Mouse (Mus musculus): Measurements from ENCODE around the gene Cfi. TPM values are rescaled to one million over a fixed set of nuclear protein-coding genes. Genes with fewer than 3 reads are reported as not detected.

Cfi gene
- total RNA-seq, 2 experiments from 2014 or later, result not detected

Other genes starting within 250 kb of the Cfi start
- gene Egf, start 80.6 kb upstream of the Cfi start, total RNA-seq (2021), result 1 to 10 TPM; 1.5 to 2.4 TPM
- not detected for gene Lrit3, start 31.9 kb upstream of the Cfi start, total RNA-seq (2021)
- gene Rrh, start 13.3 kb upstream of the Cfi start, total RNA-seq (2021), result under 1 TPM; 0.62 to 0.93 TPM
- gene Gar1, start 4.5 kb upstream of the Cfi start, total RNA-seq (2021), result 10 to 100 TPM; 45.3 to 50.9 TPM
- gene Pla2g12a, start 42.7 kb downstream of the Cfi start, total RNA-seq (2021), result 10 to 100 TPM; 21.4 to 23.6 TPM
- gene Casp6, start 65.5 kb downstream of the Cfi start, total RNA-seq (2021), result 1 to 10 TPM; 7.5 to 7.6 TPM
- 1 to 10 TPM; 4.7 to 5.9 TPM for gene Mcub, start 134.3 kb downstream of the Cfi start, total RNA-seq (2021)
- 10 to 100 TPM; 59.4 to 60.7 TPM for gene Sec24b, start 225.7 kb downstream of the Cfi start, total RNA-seq (2021)

Measured in layer of hippocampus, postnatal 14 days (tissue).